8 mouse cellular contexts compared by ENCODE assay signal in the genomic region with DNA sequence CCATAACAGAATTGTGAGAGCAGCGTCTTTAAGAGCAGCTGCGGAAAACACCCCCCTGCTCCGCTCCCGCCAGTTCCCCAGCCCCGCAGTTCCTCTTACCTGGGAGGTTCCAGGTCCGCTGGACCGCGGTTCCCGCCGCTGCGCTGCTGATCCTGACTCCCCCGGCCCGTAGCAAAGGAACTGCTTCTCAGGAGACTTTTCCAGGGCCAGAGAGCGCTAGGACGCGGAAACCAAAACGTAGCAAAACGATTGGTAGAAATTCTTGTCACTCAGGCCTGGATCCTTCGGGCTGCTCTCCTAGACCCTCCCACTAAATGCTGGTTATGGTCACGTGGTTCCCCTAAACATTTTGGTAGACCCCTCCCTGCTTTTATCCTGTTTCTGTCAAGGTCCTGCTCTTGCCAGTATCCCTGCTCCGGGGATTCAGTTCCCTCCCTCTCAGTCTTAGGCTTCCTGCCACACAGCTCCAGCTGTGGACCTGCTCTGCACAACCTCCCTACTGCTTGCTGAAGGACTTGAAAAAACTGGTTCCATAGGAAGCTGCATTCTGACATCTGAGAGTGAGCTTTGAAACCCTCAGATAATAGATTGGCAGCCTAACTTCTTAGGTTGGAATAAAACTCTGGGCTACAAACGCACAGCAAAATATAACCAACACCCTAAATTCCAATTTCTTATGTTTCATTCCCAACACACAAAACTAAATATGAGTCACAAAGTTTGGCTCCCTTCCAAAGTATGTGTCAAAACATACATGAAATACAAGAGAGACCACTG. TPM values are rescaled to one million over a fixed set of nuclear protein-coding genes. Genes with fewer than 3 reads are reported as not detected.
DNase-seq lines count a peak whose midpoint lies in the region; ATAC-seq and TF ChIP-seq lines count a peak whose summit lies in the region.

A gene (minus strand): TSS at position 228 of the 777 bp plus-strand sequence.

- no peak for TF ChIP-seq POLR2A in ES-Bruce4 (IDR thresholded peaks at IDR 0.05; ENCODE audit: insufficient read depth, low read length)

- peak within 1 kb of the TSS; percentile 63 for H3K9ac ChIP-seq in ES-Bruce4 (ENCODE audit: low read depth, poor library complexity, severe bottlenecking)
- H3K9ac ChIP-seq in lung, embryonic 15.5 days = peak within 1 kb of the TSS; percentile 84

- ATAC-seq in lung, embryonic 15.5 days (ENCODE audit: borderline replicate concordance, extremely low read depth, low FRiP score, low TSS enrichment) = peak; percentile 99

- H3K27ac ChIP-seq in ES-Bruce4 (ENCODE audit: insufficient read depth, low read length) = no peak within 1 kb of the TSS
- H3K27ac ChIP-seq in layer of hippocampus, adult 2 months = no peak within 1 kb of the TSS
- peak within 1 kb of the TSS; percentile 78 for H3K27ac ChIP-seq in lung, embryonic 15.5 days

- no peaks in the 10 kb centered on the region for H3K27me3 ChIP-seq in ES-Bruce4 (ENCODE audit: control insufficient read depth, insufficient read depth, low read length, poor library complexity, severe bottlenecking)
- no peaks in the 10 kb centered on the region for H3K27me3 ChIP-seq in lung, embryonic 15.5 days

- H3K36me3 ChIP-seq in ES-Bruce4 (ENCODE audit: control insufficient read depth, insufficient read depth, low read length, poor library complexity, severe bottlenecking) = no peaks in the 10 kb centered on the region
- no peaks in the 10 kb centered on the region for H3K36me3 ChIP-seq in lung, embryonic 15.5 days

- no peak for TF ChIP-seq EP300 in ES-Bruce4 (IDR thresholded peaks at IDR 0.05; ENCODE audit: insufficient read depth, low read depth, low read length)

- intact Hi-C loops in heart, postnatal 36 days (cut with DNase I) = no loop called here

- no peaks in the 10 kb centered on the region for H3K4me1 ChIP-seq in ES-Bruce4 (ENCODE audit: control insufficient read depth, insufficient read depth, low read length)
- H3K4me1 ChIP-seq in lung, embryonic 15.5 days = 0 out of 2 replicates have a peak, but pooled peaks cover 3% of the 10 kb centered on the region

- H3K9me3 ChIP-seq in ES-Bruce4 (replicated peaks; ENCODE audit: control insufficient read depth, insufficient read depth, low read length, poor library complexity, severe bottlenecking) = no peaks in the 10 kb centered on the region
- no peaks in the 10 kb centered on the region for H3K9me3 ChIP-seq in lung, embryonic 15.5 days

- no peak for TF ChIP-seq CTCF in ES-Bruce4 (IDR thresholded peaks at IDR 0.05; ENCODE audit: low read depth, low read length)
- no peak for TF ChIP-seq CTCF in layer of hippocampus, adult 2 months (conservative IDR thresholded peaks at IDR 0.05)

- peak; percentile 57 for DNase-seq in brain, adult 2 months (ENCODE audit: low read depth, low spot score)
- DNase-seq in forelimb bud, embryonic 11.5 days (ENCODE audit: low read depth, low spot score) = peak; percentile 97
- DNase-seq in heart, postnatal 36 days = peak; percentile 62
- peak in 1 of 2 experiments; percentile 0 for DNase-seq in layer of hippocampus, adult 2 months (ENCODE audit: low spot score in 2 of 2)
- DNase-seq in ovary, postnatal 14 days (ENCODE audit: low spot score) = peak; percentile 47
- peak; percentile 35 for DNase-seq in urinary bladder, adult 2 months (ENCODE audit: low spot score)

- WGBS in lung, embryonic 15.5 days = 3% methylated on average over 22 of the region's 22 CpGs

- H3K4me2 ChIP-seq in lung, embryonic 15.5 days = peak within 1 kb of the TSS; percentile 58

- peak within 1 kb of the TSS; percentile 75 for H3K4me3 ChIP-seq in ES-Bruce4 (ENCODE audit: low read depth, low read length)
- peak within 1 kb of the TSS; percentile 50 for H3K4me3 ChIP-seq in layer of hippocampus, adult 2 months
- peak within 1 kb of the TSS; percentile 75 for H3K4me3 ChIP-seq in lung, embryonic 15.5 days

RNA-seq across cellular contexts. Expression of the gene that starts here (rescaled TPM):
- polyA plus RNA-seq in ES-Bruce4 (2011; ENCODE audit: insufficient read depth, insufficient read length, low read depth, missing spikeins) = 9.0 and 10.3 TPM in 2 replicates
- total RNA-seq in heart, postnatal 36 days (2021) = 1 to 10 TPM; 1.0 to 1.1 TPM
- under 1 TPM; 0.56 to 0.69 TPM for total RNA-seq in layer of hippocampus, adult 2 months (2021)
- polyA plus RNA-seq in lung, embryonic 15.5 days (2015; fragmentation: Nextera tagmentation; extraction: Ambion mirVana) = 7.7 and 8.5 TPM in 2 replicates
- 2.4 and 2.8 TPM in 2 replicates for polyA plus RNA-seq in urinary bladder, adult 2 months (2012; rRNA removed)
